Mouse (Mus musculus): Measurements from ENCODE around the gene Ppp4r2.

Gene Ppp4r2

DNA sequence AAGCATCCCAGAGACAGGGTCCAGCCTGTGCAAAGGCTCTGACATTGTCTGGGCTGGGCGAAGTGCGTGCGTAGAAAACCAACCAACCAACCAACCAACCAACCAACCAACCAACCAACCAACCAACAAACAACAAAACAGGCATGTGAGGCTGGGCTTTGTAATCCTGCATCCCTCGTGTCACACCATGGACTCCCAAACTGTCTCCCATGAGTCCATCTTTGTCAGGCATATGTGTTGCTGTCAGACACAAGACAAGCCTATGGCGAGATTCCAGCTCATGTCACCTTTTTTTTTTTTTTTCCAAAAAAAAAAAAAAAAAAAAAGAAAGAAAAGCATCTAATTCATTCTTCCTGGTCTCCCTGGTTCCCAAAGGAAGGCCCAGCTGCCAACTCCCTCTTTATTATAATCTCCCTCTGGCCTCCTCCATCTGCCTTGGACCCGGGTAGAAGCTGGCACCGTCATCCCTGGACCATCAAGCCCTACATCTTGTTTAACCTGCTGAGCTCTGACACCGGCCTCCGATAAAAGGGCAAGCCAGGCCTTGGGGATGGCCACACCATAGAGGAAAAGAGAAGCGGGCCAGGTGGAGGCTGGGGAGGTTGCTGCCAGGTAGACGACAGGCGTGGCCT is 51.3 kb downstream of the Ppp4r2 start:
- no peak for DNase-seq

DNA sequence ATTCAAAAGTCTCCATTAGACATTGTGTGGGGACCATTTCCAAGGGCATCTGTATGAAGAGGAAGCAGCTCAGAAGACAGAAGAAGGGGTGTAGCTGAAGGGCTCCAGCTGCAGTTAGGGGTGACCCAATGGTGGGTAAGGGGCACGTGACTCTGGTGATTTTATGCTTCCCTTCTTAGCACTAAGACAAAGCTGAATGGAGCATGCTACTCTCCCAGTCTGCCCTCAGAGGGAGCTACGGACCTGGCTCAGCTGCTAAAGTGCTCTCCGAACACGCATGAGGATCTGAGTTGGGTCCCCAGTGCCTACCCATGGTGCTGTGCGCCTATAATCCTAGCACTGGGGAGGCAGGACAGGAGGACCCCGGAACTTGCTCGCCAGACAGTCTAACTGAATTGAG is 52.0 kb downstream of the Ppp4r2 start:
- DNase-seq, result no peak

DNA sequence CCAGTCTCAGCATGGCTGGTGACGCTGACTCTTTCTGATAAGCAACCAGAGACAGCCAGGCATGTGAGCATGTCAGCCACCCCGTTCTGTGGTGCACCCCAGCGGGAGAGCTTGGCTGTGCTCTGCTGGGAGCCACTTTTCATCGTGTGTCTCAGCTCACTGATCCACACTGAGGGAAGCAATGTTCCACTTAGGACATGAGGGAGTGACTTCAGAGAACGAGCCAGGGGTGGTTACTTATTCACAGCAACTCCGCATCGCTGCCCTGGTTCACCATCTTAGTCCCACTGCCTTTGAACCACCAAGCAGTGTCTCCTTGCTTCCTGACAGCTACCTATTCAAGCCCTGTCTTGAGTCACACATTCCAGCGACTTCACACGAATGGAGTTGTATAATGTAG is 53.6 kb downstream of the Ppp4r2 start:
- DNase-seq, result peak; percentile 73 to 74

DNA sequence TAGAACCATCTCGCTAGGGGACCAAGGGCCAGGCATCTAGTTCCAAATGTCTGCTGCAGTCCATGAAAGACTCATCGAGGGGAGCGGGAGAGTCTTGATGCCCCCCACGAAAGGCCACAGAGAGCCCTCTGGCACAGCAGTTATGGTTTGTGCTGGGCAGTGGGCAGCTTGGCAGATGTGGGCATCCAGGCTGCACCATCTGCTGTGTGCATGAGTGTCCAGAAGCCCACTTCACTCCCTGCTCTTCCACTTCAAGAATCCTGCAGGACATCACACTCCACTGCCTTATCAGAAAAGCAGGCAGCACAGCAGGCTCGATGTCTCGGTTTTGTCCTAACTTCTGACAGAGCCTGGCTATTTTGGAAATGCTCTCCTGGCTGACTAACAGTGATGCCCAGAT is 55.9 kb downstream of the Ppp4r2 start:
- no peak for DNase-seq

DNA sequence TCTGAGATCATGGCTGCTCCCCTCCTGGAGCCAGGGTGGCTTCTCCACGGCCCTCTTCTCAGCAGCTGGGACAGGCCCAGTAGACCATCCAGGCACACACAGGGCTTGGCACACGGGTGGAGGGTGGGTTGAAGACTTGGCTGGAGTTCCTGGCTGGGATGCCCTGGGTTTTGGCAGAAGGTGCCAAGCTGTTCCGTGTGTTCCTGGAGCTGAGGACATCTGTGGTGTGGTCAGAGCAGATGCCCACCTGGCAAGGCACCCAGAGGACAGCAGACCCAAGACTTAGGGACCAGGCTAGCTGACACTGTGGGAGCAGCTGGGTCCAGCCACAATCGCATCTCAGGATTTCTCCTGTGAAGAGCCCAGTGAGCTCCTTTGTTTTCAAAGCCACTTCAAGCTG is 59.1 kb downstream of the Ppp4r2 start:
- DNase-seq, result peak in 1 of 2 experiments; percentile 41

DNA sequence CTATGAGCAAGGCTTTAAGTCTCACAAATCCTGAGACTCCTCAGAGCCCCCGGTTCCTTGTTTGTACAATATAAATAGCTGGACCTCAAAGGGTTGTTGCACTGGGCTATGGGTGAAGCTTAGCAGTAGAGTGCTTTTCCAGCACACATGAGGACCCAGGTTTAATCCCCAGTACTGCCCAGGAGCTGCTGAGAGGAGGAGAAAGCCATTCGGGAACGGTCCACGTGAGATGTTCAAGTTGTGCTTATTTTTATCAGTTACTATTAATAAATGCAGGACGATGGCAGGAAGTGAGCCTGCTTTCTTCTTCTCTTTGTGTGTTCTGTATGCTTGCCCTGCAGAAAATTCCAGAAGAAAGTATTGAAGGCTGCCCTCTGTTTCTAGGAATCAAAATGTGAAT is 59.7 kb downstream of the Ppp4r2 start:
- DNase-seq, result no peak

DNA sequence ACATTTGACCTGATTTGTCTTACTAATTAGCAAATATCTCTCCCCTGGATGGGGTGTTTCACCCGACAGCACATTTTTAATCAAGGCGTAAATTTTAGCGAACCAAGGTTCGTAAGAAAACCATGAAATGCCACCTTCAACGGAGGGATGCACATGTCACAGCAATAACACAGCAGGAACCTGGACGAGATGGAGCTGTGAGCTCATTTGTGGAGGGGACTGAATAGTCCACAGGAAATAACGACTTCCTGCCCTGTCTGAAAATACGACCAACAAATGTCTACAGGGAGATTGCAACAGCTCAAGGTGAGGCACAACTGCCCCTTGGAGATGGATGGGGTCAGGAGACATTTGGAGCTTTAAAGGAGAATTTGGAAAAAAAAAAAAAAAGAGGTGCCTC is 61.8 kb downstream of the Ppp4r2 start:
- DNase-seq, result no peak

DNA sequence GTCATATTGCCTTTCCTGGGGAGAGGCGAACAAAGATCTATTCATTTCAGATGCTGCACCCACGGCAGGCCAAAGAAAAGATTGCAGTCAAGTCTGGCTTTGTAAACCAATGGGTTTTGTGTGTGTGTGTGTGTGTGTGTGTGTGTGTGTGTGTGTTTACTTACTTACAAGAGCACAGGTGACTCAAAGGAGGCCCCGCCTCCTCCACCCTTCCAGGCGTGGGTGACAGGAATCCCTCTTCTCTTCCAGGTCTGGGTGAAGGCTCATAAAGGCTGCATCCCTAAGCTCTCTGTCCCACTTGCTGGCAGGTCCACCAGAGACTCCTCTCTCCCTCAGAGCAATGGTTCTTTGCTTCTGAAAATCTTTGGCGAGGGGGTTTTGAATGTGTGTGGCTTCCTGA is 63.5 kb downstream of the Ppp4r2 start:
- no peak for DNase-seq

DNA sequence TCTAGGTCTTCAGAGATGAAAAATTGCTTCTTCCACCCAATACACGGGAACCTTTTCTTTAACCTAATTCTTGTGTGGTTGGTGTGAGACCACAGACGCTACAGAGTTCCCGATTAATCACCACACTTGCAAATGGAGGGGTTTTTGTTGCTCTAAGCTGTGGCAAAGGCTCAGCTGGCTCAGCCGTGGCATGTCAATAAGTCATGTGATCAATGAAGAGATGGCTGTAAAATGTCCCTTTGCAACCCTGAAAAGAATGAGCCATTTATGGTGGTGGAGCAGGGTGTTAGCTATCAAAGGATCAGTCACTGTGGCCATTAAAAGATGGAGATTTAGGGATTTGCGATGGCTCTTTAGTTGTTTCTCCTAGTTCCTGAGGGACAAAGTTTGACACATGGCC is 71.0 kb downstream of the Ppp4r2 start:
- DNase-seq, result no peak

DNA sequence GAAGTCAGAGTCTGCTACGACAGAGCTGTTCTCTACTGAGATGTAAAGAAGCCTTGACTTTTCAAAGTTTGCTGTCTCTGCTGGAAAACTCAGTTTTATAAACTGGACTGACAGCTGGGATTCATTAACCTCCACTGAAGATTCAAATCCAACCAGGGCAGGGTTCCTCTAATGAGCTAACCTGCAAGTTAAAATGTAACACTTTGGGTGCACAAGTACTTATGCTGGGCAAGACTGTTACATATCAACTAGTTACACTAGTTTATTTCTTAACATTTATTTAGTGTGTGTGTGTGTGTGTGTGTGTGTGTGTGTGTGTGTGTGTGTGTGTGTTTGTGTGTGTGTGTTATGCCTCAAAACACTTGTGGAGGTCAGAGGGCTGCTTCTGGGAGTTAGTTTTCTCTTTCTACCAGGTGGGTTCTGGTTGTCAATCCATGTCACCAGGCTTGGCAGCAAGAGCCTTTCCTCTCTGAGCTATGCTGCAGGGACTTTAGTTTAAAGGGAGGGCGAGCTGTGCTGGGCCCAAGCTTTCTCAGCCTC is 76.8 kb downstream of the Ppp4r2 start:
- peak; percentile 59 to 73 for DNase-seq

Data from kidney, postnatal 36 days (tissue).